Mouse (Mus musculus) erythroblast, embryonic 14.5 days (primary cell): Measurements from ENCODE around the gene 1700016C15Rik. TPM values are rescaled to one million over a fixed set of nuclear protein-coding genes. Genes with fewer than 3 reads are reported as not detected.

ENCODE experiments used
- H3K27me3 ChIP-seq: 2 replicates; pipeline ENCODE4 v1.6.1; 2012; ENCODE audit warnings: inconsistent platforms; ENCODE audit not compliant: control insufficient read depth
- H3K36me3 ChIP-seq: 2 replicates; pipeline ENCODE4 v1.6.1; 2012; ENCODE audit warnings: mild to moderate bottlenecking, inconsistent platforms; ENCODE audit not compliant: control insufficient read depth
- H3K4me1 ChIP-seq: 2 replicates; pipeline ENCODE4 v1.6.1; 2012; ENCODE audit warnings: inconsistent platforms; ENCODE audit not compliant: control insufficient read depth
- H3K4me3 ChIP-seq: replicated peaks from 2 replicates; pipeline ENCODE3; 2012; ENCODE audit warnings: moderate library complexity, mild to moderate bottlenecking, inconsistent platforms
- H3K9me3 ChIP-seq: 2 replicates; pipeline ENCODE4 v1.6.1; 2012; ENCODE audit warnings: low read length, inconsistent platforms, mixed read lengths; ENCODE audit not compliant: control insufficient read depth
- GATA1 ChIP-seq: IDR thresholded peaks from 2 replicates; pipeline ENCODE4 v1.6.1; 2012; ENCODE audit warnings: low read length, inconsistent platforms, mixed read lengths
- TAL1 ChIP-seq: IDR thresholded peaks from 3 replicates; pipeline ENCODE4 v1.6.1; 2012; ENCODE audit warnings: low read length, inconsistent platforms, mixed read lengths
- polyA plus RNA-seq: library from polyadenylated mRNA; stranded (reverse); fragments of >175 nt; gene quantifications from 2 replicates; pipeline ENCODE4 v1.2.3, GENCODE M21; 2012

Gene 1700016C15Rik
- polyA plus RNA-seq, 1 experiment: not detected

DNA sequence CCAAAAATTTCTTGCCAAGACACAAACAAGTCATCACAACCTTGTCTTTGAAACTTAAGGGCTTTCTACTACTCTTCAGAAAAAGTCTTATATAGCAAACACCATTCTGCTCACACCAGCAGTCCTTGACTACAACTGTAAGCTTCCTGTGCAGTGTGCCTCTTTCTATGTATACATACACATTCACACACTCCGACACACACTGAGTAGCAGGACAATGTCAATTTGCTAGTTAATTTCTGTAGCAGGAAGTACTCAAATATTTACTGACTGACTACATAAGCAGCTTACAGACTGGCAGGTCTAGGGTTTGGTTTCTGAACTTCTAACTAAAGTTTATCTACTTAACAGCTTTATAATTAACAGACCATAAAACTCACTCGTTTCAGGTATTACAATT lies 47.8 kb downstream of the 1700016C15Rik start:
- H3K4me3 ChIP-seq: no peak overlapping the region
- H3K9me3 ChIP-seq: no peaks in the 10 kb centered on the region
- TF ChIP-seq GATA1 (no peak), TAL1 (no peak)
- peaks cover 71% of the 10 kb centered on the region for H3K36me3 ChIP-seq
- peaks cover 3% of the 10 kb centered on the region for H3K4me1 ChIP-seq
- no peaks in the 10 kb centered on the region for H3K27me3 ChIP-seq

GRCm38 (mm10) chr1:177792835-177793234 lies 63.2 kb downstream of the 1700016C15Rik start:
- TF ChIP-seq TAL1 (no peak), GATA1 (no peak)
- Histone ChIP-seq H3K27me3 (no peaks in the 10 kb centered on the region), H3K36me3 (peaks cover 2% of the 10 kb centered on the region; the same call in 1 of the 2 replicates), H3K9me3 (no peaks in the 10 kb centered on the region), H3K4me3 (no peak overlapping the region), H3K4me1 (peaks cover 44% of the 10 kb centered on the region)

GRCm38 (mm10) chr1:177794866-177795265 lies 65.3 kb downstream of the 1700016C15Rik start:
- Histone ChIP-seq H3K36me3 (no peaks in the 10 kb centered on the region; the same call in 1 of the 2 replicates), H3K27me3 (no peaks in the 10 kb centered on the region), H3K9me3 (no peaks in the 10 kb centered on the region), H3K4me1 (peaks cover 41% of the 10 kb centered on the region), H3K4me3 (peak overlapping the region; percentile 99)
- TF ChIP-seq TAL1 (no peak), GATA1 (no peak)

- no peaks in the 10 kb centered on the region for H3K9me3 ChIP-seq
- H3K4me1 ChIP-seq: peaks cover 41% of the 10 kb centered on the region
- H3K27me3 ChIP-seq: no peaks in the 10 kb centered on the region
- peak overlapping the region; percentile 99 for H3K4me3 ChIP-seq
- H3K36me3 ChIP-seq: no peaks in the 10 kb centered on the region; the same call in 1 of the 2 replicates
- TF ChIP-seq GATA1: no peak
- TF ChIP-seq TAL1: no peak
Observed at GRCm38 (mm10) chr1:177795421-177796192, 66.0 kb downstream of the 1700016C15Rik start.

GRCm38 (mm10) chr1:177796193-177796939 lies 66.8 kb downstream of the 1700016C15Rik start, which contains the start of gene Adss:
Gene Adss (minus strand): TSS chr1:177796511.
- Histone ChIP-seq H3K9me3 (no peaks in the 10 kb centered on the region), H3K36me3 (no peaks in the 10 kb centered on the region; the same call in 1 of the 2 replicates), H3K4me3 (peak within 1 kb of the TSS; percentile 99), H3K4me1 (peaks cover 41% of the 10 kb centered on the region), H3K27me3 (no peaks in the 10 kb centered on the region)
- TF ChIP-seq GATA1 (no peak), TAL1 (no peak)

DNA sequence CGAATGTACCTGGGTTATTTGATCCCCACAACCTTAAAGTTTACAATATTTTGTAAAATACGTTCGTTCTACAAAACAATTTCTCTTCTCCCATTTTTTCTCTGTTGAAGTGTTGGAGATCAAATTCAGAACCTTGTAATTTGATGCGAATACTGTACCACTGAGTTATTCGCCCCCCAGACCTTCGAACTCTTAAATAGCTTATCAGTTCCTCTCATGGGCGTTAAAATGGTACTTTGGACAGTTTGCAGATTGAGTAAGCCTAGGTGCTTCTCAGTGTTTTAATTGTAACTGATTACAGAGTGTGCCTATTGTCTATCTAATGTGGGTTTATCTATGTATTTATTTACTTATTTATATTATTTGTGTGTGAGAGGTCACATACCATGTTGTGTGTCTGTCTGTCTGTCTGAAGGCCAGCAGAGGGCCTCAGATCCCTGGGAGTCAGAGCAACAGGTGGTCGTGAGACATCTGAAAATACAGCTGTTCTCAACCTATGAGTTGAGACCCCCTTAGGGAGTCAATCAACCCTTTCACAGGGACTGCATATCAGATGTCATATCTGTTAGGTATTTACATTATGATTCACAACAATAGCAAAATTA lies 67.6 kb downstream of the 1700016C15Rik start:
- no peaks in the 10 kb centered on the region for H3K27me3 ChIP-seq
- H3K9me3 ChIP-seq: no peaks in the 10 kb centered on the region
- TF ChIP-seq TAL1 (no peak), GATA1 (no peak)
- peak overlapping the region; percentile 99 for H3K4me3 ChIP-seq
- no peaks in the 10 kb centered on the region; the same call in 1 of the 2 replicates for H3K36me3 ChIP-seq
- H3K4me1 ChIP-seq: peaks cover 41% of the 10 kb centered on the region

Other genes starting within 250 kb of the 1700016C15Rik start
- gene Adss, start 66.7 kb downstream of the 1700016C15Rik start, polyA plus RNA-seq: 0.72 and 0.79 TPM in 2 replicates